Mouse (Mus musculus) kidney, adult 2 months (tissue): ENCODE measurements at regions not wholly inside any gene's neighbourhood (a gene's known extent, or its start where the extent isn't known, plus 50 kb on each side); places are given as distances from the start of the nearest gene placed in this dataset.

Experiments used
- DNase-seq: peaks from one replicate; pipeline ENCODE4 v3.0.0; 2021
- H3K27ac ChIP-seq: fragments of 200-500 bp; 2 replicates; pipeline ENCODE4 v1.5.1; 2012; ENCODE audit warnings: low read depth, low read length, control low read depth, inconsistent platforms; ENCODE audit not compliant: insufficient read depth
- H3K27me3 ChIP-seq: fragments of 200-500 bp; replicated peaks from 2 replicates; pipeline ENCODE4 v1.6.1; 2012; ENCODE audit warnings: mild to moderate bottlenecking, moderate library complexity, low read length, inconsistent platforms; ENCODE audit not compliant: control insufficient read depth, insufficient read depth
- H3K36me3 ChIP-seq: fragments of 200-500 bp; 2 replicates; pipeline ENCODE4 v1.6.1; 2012; ENCODE audit warnings: mild to moderate bottlenecking, moderate library complexity, low read length, inconsistent platforms; ENCODE audit not compliant: control insufficient read depth, insufficient read depth
- H3K4me1 ChIP-seq: fragments of 200-500 bp; 2 replicates; pipeline ENCODE4 v1.6.1; 2011; ENCODE audit warnings: low read length; ENCODE audit not compliant: control insufficient read depth, insufficient read depth
- H3K4me3 ChIP-seq: fragments of 200-500 bp; 2 replicates; pipeline ENCODE4 v1.5.1; 2011; ENCODE audit warnings: mild to moderate bottlenecking, low read depth, low read length, control low read depth; ENCODE audit not compliant: insufficient read depth
- CTCF ChIP-seq: fragments of 200-500 bp; conservative IDR thresholded peaks from 2 replicates; pipeline ENCODE4 v1.5.1; 2011; ENCODE audit warnings: low read depth, mild to moderate bottlenecking, control low read depth, low read length, moderate library complexity, mixed read lengths; ENCODE audit not compliant: insufficient read depth, insufficient read length
- POLR2A ChIP-seq: fragments of 200-500 bp; IDR thresholded peaks from one replicate; pipeline ENCODE4 v1.6.1; 2011; ENCODE audit warnings: low read depth, low read length, control low read depth
- whole genome bisulfite sequencing: fragments of 180-500 bp; shearing (Covaris S2); methylation state at CpG from one replicate; pipeline ENCODE4 v1.1.7; 2018; 5-methylcytosine and 5-hydroxymethylcytosine counted together

- DNase-seq = no peak
- Histone ChIP-seq H3K4me3 (no peak overlapping the region), H3K36me3 (no peaks in the 10 kb centered on the region), H3K27me3 (no peaks in the 10 kb centered on the region), H3K4me1 (no peaks in the 10 kb centered on the region), H3K27ac (no peak overlapping the region)
- 55% methylated on average over 2 of the region's 2 CpGs for WGBS
- no peak for TF ChIP-seq POLR2A
These were observed 1106.1 kb downstream of the Adgrl3 start for GRCm38 (mm10) chr5:82125921-82126459.

DNA sequence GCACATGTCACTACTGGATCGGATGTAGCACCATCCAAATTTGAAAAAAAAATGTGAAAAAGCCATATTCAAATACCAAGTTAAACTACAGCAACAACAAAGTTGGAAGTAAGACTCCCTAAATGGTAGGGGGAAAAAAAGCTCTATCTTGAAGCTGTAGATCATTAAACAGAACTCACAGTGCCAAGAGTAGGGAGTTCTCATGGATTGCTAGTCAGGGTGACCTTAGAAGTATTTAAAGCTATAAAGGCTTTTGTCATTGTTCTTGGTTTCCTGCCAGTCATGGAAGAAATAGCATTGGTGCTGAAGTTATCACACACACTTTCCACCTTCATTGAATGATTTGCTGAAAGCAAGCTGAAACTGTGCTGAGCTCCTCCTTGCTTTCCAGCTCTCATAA lies 1122.1 kb downstream of the Adgrl3 start:
- H3K27me3 ChIP-seq = no peaks in the 10 kb centered on the region
- WGBS = 62% methylated on average over 1 of the region's 1 CpGs
- TF ChIP-seq POLR2A (no peak), CTCF (no peak)
- H3K4me3 ChIP-seq = no peak overlapping the region
- H3K4me1 ChIP-seq = no peaks in the 10 kb centered on the region
- no peaks in the 10 kb centered on the region for H3K36me3 ChIP-seq
- peak overlapping the region; percentile 82 for H3K27ac ChIP-seq
- DNase-seq = peak; percentile 70
